Mouse (Mus musculus): ENCODE data around the gene Map3k7cl. TPM values are rescaled to one million over a fixed set of nuclear protein-coding genes. Genes with fewer than 3 reads are reported as not detected.

Map3k7cl gene
- polyA plus RNA-seq, 3 experiments from 2014 or later = not detected

GRCm38 (mm10) chr16:87644111-87644770 lies 91.1 kb downstream of the Map3k7cl start:
- ATAC-seq = no peak

Other genes starting within 250 kb of the Map3k7cl start
- 10 to 100 TPM; 15.0 to 20.7 (median 18.1) TPM for gene N6amt1, start 199.1 kb upstream of the Map3k7cl start, polyA plus RNA-seq (2017; shearing (Covaris generic))
- gene Ltn1, start 120.7 kb upstream of the Map3k7cl start, polyA plus RNA-seq (2017; shearing (Covaris generic)) = 10 to 100 TPM; 29.4 to 30.9 (median 30.0) TPM
- gene Rwdd2b, start 112.8 kb upstream of the Map3k7cl start, polyA plus RNA-seq (2017; shearing (Covaris generic)) = 10 to 100 TPM in 1 of 3 experiments, 1 to 10 TPM in 2; 7.1 to 14.5 (median 7.4) TPM
- gene Usp16, start 98.6 kb upstream of the Map3k7cl start, polyA plus RNA-seq (2017; shearing (Covaris generic)) = 10 to 100 TPM; 45.9 to 61.9 (median 60.5) TPM
- gene Cct8, start 57.5 kb upstream of the Map3k7cl start, polyA plus RNA-seq (2017; shearing (Covaris generic)) = 100 to 1,000 TPM; 400 to 466 (median 409) TPM
- 1 to 10 TPM; 1.6 to 3.7 (median 3.5) TPM for gene Bach1, start 145.6 kb downstream of the Map3k7cl start, polyA plus RNA-seq (2017; shearing (Covaris generic))